Comparison of ENCODE assay signal across 11 mouse cellular contexts in the genomic region with DNA sequence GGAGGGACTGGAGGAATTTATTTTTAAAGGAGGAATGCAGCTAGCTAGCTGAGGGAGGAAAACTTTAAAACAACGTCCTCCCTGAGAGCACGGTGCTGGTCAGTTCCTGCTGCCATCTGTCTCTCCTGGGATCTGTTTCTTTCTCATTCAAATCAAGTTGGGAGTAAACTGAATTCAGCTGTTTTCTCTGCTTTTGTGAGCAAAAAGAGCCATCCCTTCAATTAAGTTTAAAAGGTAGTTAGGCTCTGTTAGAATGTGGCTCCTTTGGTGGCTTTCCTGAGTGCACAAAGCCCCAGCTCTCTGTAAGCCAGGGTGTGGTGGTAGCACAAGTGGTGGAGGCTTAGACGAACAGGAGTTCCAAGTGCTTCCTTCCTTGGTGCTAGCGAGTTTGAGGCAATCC. TPM values are rescaled to one million over a fixed set of nuclear protein-coding genes. Genes with fewer than 3 reads are reported as not detected.
DNase-seq lines count a peak whose midpoint lies in the region; ATAC-seq lines count a peak whose summit lies in the region.
"Had no signal": no experiment of that assay in that cellular context is flagged by ENCODE, and none has a peak within 500 bp of the region (broad histone marks: within the 10 kb centered on the region; RNA-seq: fewer than 3 reads in every experiment).

No protein-coding gene starts in this region.

- peak overlapping the region; percentile 82 for H3K4me2 ChIP-seq in heart, embryonic 13.5 days
- peak overlapping the region; percentile 86 for H3K4me2 ChIP-seq in forebrain, embryonic 13.5 days
- peak overlapping the region; percentile 82 for H3K4me2 ChIP-seq in midbrain, embryonic 14.5 days (ENCODE audit: low read length)

- intact Hi-C loops in heart, postnatal 36 days (cut with DNase I): no loop called here

- H3K9ac ChIP-seq in heart, embryonic 13.5 days: peak overlapping the region; percentile 17
- peak overlapping the region; percentile 45 for H3K9ac ChIP-seq in forebrain, embryonic 13.5 days
- no peak overlapping the region for H3K9ac ChIP-seq in midbrain, embryonic 14.5 days (replicated peaks; ENCODE audit: low read length)

- no peaks in the 10 kb centered on the region for H3K9me3 ChIP-seq in heart, embryonic 13.5 days
- H3K9me3 ChIP-seq in forebrain, embryonic 13.5 days (replicated peaks): no peaks in the 10 kb centered on the region
- H3K9me3 ChIP-seq in midbrain, embryonic 14.5 days (ENCODE audit: control insufficient read depth, low read length): no peaks in the 10 kb centered on the region
- H3K9me3 ChIP-seq: liver, embryonic 13.5 days had no signal

- ATAC-seq in heart, embryonic 13.5 days (ENCODE audit: extremely low read depth, insufficient number of reproducible peaks, low FRiP score, low TSS enrichment): no peak
- ATAC-seq in forebrain, embryonic 13.5 days: no peak
- no peak for ATAC-seq in midbrain, embryonic 14.5 days (ENCODE audit: low FRiP score, low TSS enrichment)

- WGBS in heart, embryonic 13.5 days: 25% methylated on average over 4 of the region's 4 CpGs
- 8% methylated on average over 4 of the region's 4 CpGs for WGBS in forebrain, embryonic 13.5 days
- 13% methylated on average over 4 of the region's 4 CpGs for WGBS in midbrain, embryonic 14.5 days

- DNase-seq in heart, postnatal 36 days: no peak
- DNase-seq in ES-CJ7 (ENCODE audit: low read depth, low spot score): peak; percentile 95
- DNase-seq in midbrain, embryonic 14.5 days: no peak
- DNase-seq in frontal cortex, postnatal 36 days (ENCODE audit: low spot score in 2 of 2): no peak
- no peak for DNase-seq in urinary bladder, postnatal 25 days (ENCODE audit: low spot score)
- no peak for DNase-seq in thymus, postnatal 25 days
- DNase-seq: cerebellum, adult 11 months; layer of hippocampus, adult 9-11 months; liver, embryonic 13.5 days had no signal

- H3K27me3 ChIP-seq in heart, embryonic 13.5 days (replicated peaks): no peaks in the 10 kb centered on the region
- H3K27me3 ChIP-seq in forebrain, embryonic 13.5 days: no peaks in the 10 kb centered on the region
- H3K27me3 ChIP-seq in midbrain, embryonic 14.5 days (ENCODE audit: control insufficient read depth, insufficient read depth, low read length): no peaks in the 10 kb centered on the region
- H3K27me3 ChIP-seq: liver, embryonic 13.5 days had no signal

- peaks cover 21% of the 10 kb centered on the region for H3K36me3 ChIP-seq in heart, embryonic 13.5 days
- H3K36me3 ChIP-seq in forebrain, embryonic 13.5 days (ENCODE audit: poor library complexity, severe bottlenecking): peaks cover 10% of the 10 kb centered on the region; the same call in 1 of the 2 replicates
- no peaks in the 10 kb centered on the region for H3K36me3 ChIP-seq in midbrain, embryonic 14.5 days (ENCODE audit: control insufficient read depth, insufficient read depth, low read length)

- no peak overlapping the region; the same call in 1 of the 2 replicates for H3K27ac ChIP-seq in heart, embryonic 13.5 days (replicated peaks)
- peak overlapping the region; percentile 58 for H3K27ac ChIP-seq in forebrain, embryonic 13.5 days
- 0 out of 2 replicates have a peak overlapping the region, but pooled peaks have one; percentile 37 for H3K27ac ChIP-seq in midbrain, embryonic 14.5 days (replicated peaks; ENCODE audit: low read depth, low read length)
- H3K27ac ChIP-seq: liver, embryonic 13.5 days had no signal

- H3K4me1 ChIP-seq in heart, embryonic 13.5 days: peaks cover 26% of the 10 kb centered on the region
- peaks cover 28% of the 10 kb centered on the region for H3K4me1 ChIP-seq in forebrain, embryonic 13.5 days
- H3K4me1 ChIP-seq in midbrain, embryonic 14.5 days (ENCODE audit: control insufficient read depth, insufficient read depth, low read length): peaks cover 22% of the 10 kb centered on the region

- 0 out of 2 replicates have a peak overlapping the region, but pooled peaks have one; percentile 84 for H3K4me3 ChIP-seq in heart, embryonic 13.5 days
- peak overlapping the region; percentile 8; the same call in 1 of the 2 replicates for H3K4me3 ChIP-seq in forebrain, embryonic 13.5 days
- H3K4me3 ChIP-seq in midbrain, embryonic 14.5 days (replicated peaks; ENCODE audit: low read depth, low read length): no peak overlapping the region
- H3K4me3 ChIP-seq: liver, embryonic 13.5 days had no signal

RNA-seq across cellular contexts. Expression of a gene that starts 2.4 kb away (rescaled TPM):
- 4.9 and 5.4 TPM in 2 replicates for polyA plus RNA-seq in heart, embryonic 13.5 days (2015; fragmentation: Nextera tagmentation; extraction: Ambion mirVana)
- total RNA-seq in heart, postnatal 36 days (2021): 10 to 100 TPM; 18.7 to 20.4 TPM
- polyA plus RNA-seq in forebrain, embryonic 13.5 days (2015; fragmentation: Nextera tagmentation; extraction: Ambion mirVana): 11.1 and 11.7 TPM in 2 replicates
- 12.5 and 13.2 TPM in 2 replicates for polyA plus RNA-seq in midbrain, embryonic 14.5 days (2014; fragmentation: Nextera tagmentation; extraction: Ambion mirVana)

RNA-seq across cellular contexts. Expression of a gene that starts 42.0 kb away (rescaled TPM):
- 0.14 TPM in 1 of 2 replicates, not detected in the other for polyA plus RNA-seq in heart, embryonic 13.5 days (2015; fragmentation: Nextera tagmentation; extraction: Ambion mirVana)
- total RNA-seq in heart, postnatal 36 days (2021): under 1 TPM; 0.30 to 0.53 TPM
- polyA plus RNA-seq in forebrain, embryonic 13.5 days (2015; fragmentation: Nextera tagmentation; extraction: Ambion mirVana): 0.23 TPM in 1 of 2 replicates, not detected in the other
- not detected in 2 replicates for polyA plus RNA-seq in midbrain, embryonic 14.5 days (2014; fragmentation: Nextera tagmentation; extraction: Ambion mirVana)
